Mouse (Mus musculus): ENCODE measurements around the gene Gm38431. TPM values are rescaled to one million over a fixed set of nuclear protein-coding genes. Genes with fewer than 3 reads are reported as not detected.

Gene Gm38431
- polyA plus RNA-seq, 1 experiment from 2014 or later, result 8.1 TPM

- Histone ChIP-seq H3K27ac (peak overlapping the region; percentile 68), H3K79me2 (ENCODE audit: inconsistent target) (peaks cover 24% of the 10 kb centered on the region), H3K4me3 (ENCODE audit: inconsistent target) (no peak overlapping the region), H3K36me3 (ENCODE audit: inconsistent target) (peaks cover 67% of the 10 kb centered on the region)
- 73% methylated on average over 5 of the region's 5 CpGs for WGBS (ENCODE audit: missing documents)
These were observed 33.0 kb upstream of the Gm38431 start for GRCm38 (mm10) chr9:21124837-21125236.

- Histone ChIP-seq H3K36me3 (ENCODE audit: inconsistent target) (peaks cover 68% of the 10 kb centered on the region), H3K27ac (no peak overlapping the region)
These were observed 29.7 kb upstream of the Gm38431 start for GRCm38 (mm10) chr9:21121483-21121882.

GRCm38 (mm10) chr9:21117073-21117472, 25.3 kb upstream of the Gm38431 start:
- WGBS (ENCODE audit: missing documents), result 83% methylated on average over 6 of the region's 6 CpGs
- Histone ChIP-seq H3K4me3 (ENCODE audit: inconsistent target) (no peak overlapping the region), H3K27ac (no peak overlapping the region), H3K36me3 (ENCODE audit: inconsistent target) (peaks cover 76% of the 10 kb centered on the region), H3K79me2 (ENCODE audit: inconsistent target) (no peaks in the 10 kb centered on the region)

More at GRCm38 (mm10) chr9:21121483-21121882, 29.7 kb upstream of the Gm38431 start:
- H3K4me3 ChIP-seq (ENCODE audit: inconsistent target), result no peak overlapping the region
- 98% methylated on average over 16 of the region's 16 CpGs for WGBS (ENCODE audit: missing documents)
- no peaks in the 10 kb centered on the region for H3K79me2 ChIP-seq (ENCODE audit: inconsistent target)

DNA sequence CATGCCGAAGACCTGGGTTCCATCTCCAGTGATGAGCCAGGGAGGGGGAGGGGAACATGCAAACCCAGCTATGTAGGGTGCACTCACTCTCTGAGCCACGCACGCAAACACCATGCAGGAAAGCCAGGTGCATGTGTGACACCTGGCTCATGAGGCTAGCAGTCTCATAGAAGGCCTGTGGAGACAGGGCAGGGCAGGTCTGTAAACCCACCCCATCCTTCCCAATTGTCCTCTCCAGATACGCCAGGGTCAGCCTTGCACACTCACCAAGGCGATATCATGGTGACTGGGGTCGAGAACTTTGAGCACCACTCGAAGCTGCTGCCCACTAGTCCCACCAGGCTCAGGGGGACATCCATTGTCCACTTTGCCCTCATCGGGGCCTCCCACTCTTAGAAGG, 23.3 kb upstream of the Gm38431 start:
- Histone ChIP-seq H3K36me3 (ENCODE audit: inconsistent target) (peaks cover 75% of the 10 kb centered on the region), H3K4me3 (ENCODE audit: inconsistent target) (no peak overlapping the region), H3K27ac (no peak overlapping the region), H3K79me2 (ENCODE audit: inconsistent target) (no peaks in the 10 kb centered on the region)
- 90% methylated on average over 8 of the region's 8 CpGs for WGBS (ENCODE audit: missing documents)

DNA sequence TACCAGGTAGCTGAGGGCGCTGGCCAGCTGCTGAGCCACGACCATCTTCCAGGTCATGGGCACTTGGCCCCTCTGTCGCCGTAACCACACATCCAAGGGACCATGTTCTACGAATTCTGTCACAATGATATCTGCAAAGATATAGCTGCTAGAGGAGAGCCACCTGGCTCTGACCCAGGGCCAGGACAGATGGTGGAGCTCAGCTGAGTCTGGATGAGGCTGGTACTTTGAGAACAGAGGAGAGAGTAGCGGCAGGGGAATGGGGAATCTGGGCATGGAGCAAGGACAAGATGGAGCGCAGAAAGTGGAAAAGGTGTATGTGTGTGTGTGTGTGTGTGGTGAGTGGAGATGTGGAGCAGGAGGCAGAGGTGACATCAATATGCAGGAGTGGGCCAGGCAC, 22.4 kb upstream of the Gm38431 start:
- Histone ChIP-seq H3K27ac (no peak overlapping the region), H3K79me2 (ENCODE audit: inconsistent target) (no peaks in the 10 kb centered on the region), H3K4me3 (ENCODE audit: inconsistent target) (no peak overlapping the region), H3K36me3 (ENCODE audit: inconsistent target) (peaks cover 78% of the 10 kb centered on the region)
- WGBS (ENCODE audit: missing documents), result 95% methylated on average over 7 of the region's 7 CpGs

- 100% methylated on average over 6 of the region's 6 CpGs for WGBS (ENCODE audit: missing documents)
- H3K4me3 ChIP-seq (ENCODE audit: inconsistent target), result no peak overlapping the region
- peaks cover 82% of the 10 kb centered on the region for H3K36me3 ChIP-seq (ENCODE audit: inconsistent target)
- no peaks in the 10 kb centered on the region for H3K79me2 ChIP-seq (ENCODE audit: inconsistent target)
- H3K27ac ChIP-seq, result no peak overlapping the region
These were observed 22.0 kb upstream of the Gm38431 start for GRCm38 (mm10) chr9:21113751-21114150.

GRCm38 (mm10) chr9:21107607-21108237, 15.9 kb upstream of the Gm38431 start:
- Histone ChIP-seq H3K36me3 (ENCODE audit: inconsistent target) (peaks cover 78% of the 10 kb centered on the region), H3K27ac (no peak overlapping the region), H3K79me2 (ENCODE audit: inconsistent target) (no peaks in the 10 kb centered on the region), H3K4me3 (ENCODE audit: inconsistent target) (no peak overlapping the region)
- 95% methylated on average over 23 of the region's 23 CpGs for WGBS (ENCODE audit: missing documents)

GRCm38 (mm10) chr9:21105760-21106564, 14.2 kb upstream of the Gm38431 start:
- Histone ChIP-seq H3K27ac (no peak overlapping the region), H3K79me2 (ENCODE audit: inconsistent target) (no peaks in the 10 kb centered on the region), H3K4me3 (ENCODE audit: inconsistent target) (no peak overlapping the region), H3K36me3 (ENCODE audit: inconsistent target) (peaks cover 68% of the 10 kb centered on the region)
- 88% methylated on average over 5 of the region's 5 CpGs for WGBS (ENCODE audit: missing documents)

GRCm38 (mm10) chr9:21104814-21105213, 13.0 kb upstream of the Gm38431 start:
- Histone ChIP-seq H3K27ac (no peak overlapping the region), H3K36me3 (ENCODE audit: inconsistent target) (peaks cover 56% of the 10 kb centered on the region), H3K79me2 (ENCODE audit: inconsistent target) (no peaks in the 10 kb centered on the region), H3K4me3 (ENCODE audit: inconsistent target) (no peak overlapping the region)
- WGBS (ENCODE audit: missing documents), result 90% methylated on average over 6 of the region's 6 CpGs

DNA sequence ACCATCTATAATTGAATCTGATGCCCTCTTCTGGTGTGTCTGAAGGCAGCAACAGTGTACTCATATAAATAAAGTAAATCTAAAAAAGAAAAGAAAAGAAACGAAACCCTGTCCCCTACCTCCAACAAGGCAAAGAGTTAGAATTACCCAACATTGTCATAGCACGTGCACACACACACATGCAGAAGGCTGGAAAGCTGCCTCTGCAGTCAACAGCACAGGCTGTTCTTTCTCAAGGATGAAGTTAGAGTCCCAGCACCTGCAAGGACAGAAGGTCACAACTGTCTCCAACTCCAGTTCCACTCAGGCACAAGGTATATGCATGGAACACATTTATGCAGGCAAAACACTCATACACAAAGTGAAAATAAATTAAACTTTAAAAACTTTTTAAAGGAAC, 10.3 kb upstream of the Gm38431 start:
- peaks cover 31% of the 10 kb centered on the region for H3K36me3 ChIP-seq (ENCODE audit: inconsistent target)
- WGBS (ENCODE audit: missing documents), result 100% methylated on average over 2 of the region's 2 CpGs
- H3K4me3 ChIP-seq (ENCODE audit: inconsistent target), result no peak overlapping the region
- no peak overlapping the region for H3K27ac ChIP-seq
- no peaks in the 10 kb centered on the region for H3K79me2 ChIP-seq (ENCODE audit: inconsistent target)

GRCm38 (mm10) chr9:21100447-21101161, 8.8 kb upstream of the Gm38431 start:
- H3K4me3 ChIP-seq (ENCODE audit: inconsistent target), result no peak overlapping the region
- WGBS (ENCODE audit: missing documents), result 17% methylated on average over 15 of the region's 15 CpGs
- no peaks in the 10 kb centered on the region for H3K79me2 ChIP-seq (ENCODE audit: inconsistent target)
- H3K36me3 ChIP-seq (ENCODE audit: inconsistent target), result peaks cover 16% of the 10 kb centered on the region
- H3K27ac ChIP-seq, result 0 out of 2 replicates have a peak overlapping the region, but pooled peaks have one; percentile 5

GRCm38 (mm10) chr9:21097793-21098192, 6.0 kb upstream of the Gm38431 start:
- H3K4me3 ChIP-seq (ENCODE audit: inconsistent target), result no peak overlapping the region
- WGBS (ENCODE audit: missing documents), result 68% methylated on average over 8 of the region's 8 CpGs
- no peaks in the 10 kb centered on the region for H3K36me3 ChIP-seq (ENCODE audit: inconsistent target)
- no peaks in the 10 kb centered on the region for H3K79me2 ChIP-seq (ENCODE audit: inconsistent target)
- no peak overlapping the region for H3K27ac ChIP-seq

DNA sequence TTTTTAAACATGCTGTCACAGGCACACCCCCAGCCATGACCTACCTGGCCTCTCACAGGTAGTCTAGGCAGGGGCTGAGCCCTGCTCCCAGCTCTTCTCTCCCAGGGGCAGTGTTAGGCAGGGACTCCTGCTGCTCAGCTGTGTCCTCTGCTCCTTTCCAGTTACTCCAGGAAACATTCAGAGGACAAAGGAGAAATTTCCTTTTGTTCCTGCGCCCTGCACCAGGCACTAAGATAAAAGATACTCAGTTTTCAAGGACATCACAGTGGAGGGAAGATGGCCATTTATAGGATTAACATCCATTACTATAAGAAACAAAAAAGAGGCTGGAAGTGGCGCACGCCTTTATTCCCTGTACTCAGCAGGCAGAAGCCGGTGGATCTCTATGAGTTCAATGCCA, 4.2 kb upstream of the Gm38431 start:
- 94% methylated on average over 4 of the region's 4 CpGs for WGBS (ENCODE audit: missing documents)

DNA sequence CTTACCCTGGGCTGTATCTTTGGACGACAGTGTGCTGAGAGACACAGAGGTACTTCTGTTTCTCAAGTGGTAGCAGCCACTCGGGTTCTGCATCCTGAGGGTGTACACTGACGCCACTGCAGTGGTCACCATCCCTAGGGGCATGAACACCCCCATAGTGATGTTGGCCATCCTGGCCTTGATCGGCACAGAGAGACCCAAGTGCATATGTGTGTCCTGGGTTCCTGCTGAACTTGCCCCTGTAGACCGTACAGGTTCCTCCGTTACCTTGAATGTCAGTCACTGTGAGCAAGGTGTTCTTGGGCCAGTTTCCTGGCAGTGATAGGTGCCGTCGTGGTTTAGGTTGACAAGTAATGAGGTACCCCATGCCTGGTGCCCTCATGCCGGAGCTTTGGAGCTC, 1.6 kb upstream of the Gm38431 start:
- Histone ChIP-seq H3K79me2 (ENCODE audit: inconsistent target) (peaks cover 33% of the 10 kb centered on the region), H3K4me3 (ENCODE audit: inconsistent target) (no peak overlapping the region), H3K27ac (no peak overlapping the region), H3K36me3 (ENCODE audit: inconsistent target) (0 out of 2 replicates have a peak, but pooled peaks cover 12% of the 10 kb centered on the region)
- WGBS (ENCODE audit: missing documents), result 93% methylated on average over 9 of the region's 9 CpGs

More for the DNA sequence above, 4.2 kb upstream of the Gm38431 start:
- Histone ChIP-seq H3K27ac (no peak overlapping the region), H3K36me3 (ENCODE audit: inconsistent target) (no peaks in the 10 kb centered on the region), H3K79me2 (ENCODE audit: inconsistent target) (peaks cover 8% of the 10 kb centered on the region), H3K4me3 (ENCODE audit: inconsistent target) (no peak overlapping the region)
